ENCODE assay signal across 21 mouse cellular contexts in the genomic region with DNA sequence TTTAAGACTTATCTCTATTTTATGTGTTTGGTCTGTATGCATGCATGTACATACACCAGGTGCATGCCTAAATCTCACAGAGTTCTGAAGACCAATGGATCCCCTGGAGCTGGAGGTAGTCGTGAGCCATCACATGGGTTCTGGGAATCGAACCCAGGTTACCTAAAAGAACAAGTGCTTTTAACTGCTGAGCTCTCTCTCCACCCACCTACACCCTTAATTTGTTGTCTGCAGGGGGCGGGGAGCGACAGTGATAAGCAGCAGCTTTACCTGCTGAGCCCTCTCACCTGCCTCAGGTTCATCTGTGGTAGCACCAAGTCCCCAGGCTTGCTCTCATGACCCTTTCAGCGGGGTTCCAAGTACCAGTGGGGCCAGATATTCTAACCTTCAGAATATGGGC. TPM values are rescaled to one million over a fixed set of nuclear protein-coding genes. Genes with fewer than 3 reads are reported as not detected.
DNase-seq lines count a peak whose midpoint lies in the region; TF ChIP-seq lines count a peak whose summit lies in the region.
"Had no signal": no experiment of that assay in that cellular context is flagged by ENCODE, and none has a peak within 500 bp of the region (broad histone marks: within the 10 kb centered on the region; RNA-seq: fewer than 3 reads in every experiment).

No protein-coding gene starts in this region.

- H3K4me3 ChIP-seq in heart, embryonic 10.5 days, result no peak overlapping the region
- no peak overlapping the region for H3K4me3 ChIP-seq in heart, adult 2 months
- H3K4me3 ChIP-seq: embryonic facial prominence, embryonic 13.5 days; embryonic facial prominence, embryonic 15.5 days; erythroblast, embryonic 14.5 days; forebrain, embryonic 10.5 days; forebrain, embryonic 12.5 days had no signal

- peak; percentile 47 for DNase-seq in heart, embryonic 10.5 days (ENCODE audit: low spot score)
- no peak for DNase-seq in heart, adult 2 months
- peak; percentile 26 for DNase-seq in testis, postnatal 10 days (ENCODE audit: low spot score)
- DNase-seq in testis, postnatal 14 days (ENCODE audit: low spot score), result no peak
- no peak for DNase-seq in layer of hippocampus, postnatal 25 days (ENCODE audit: extremely low spot score in 1 of 2, low spot score in 1 of 2)
- DNase-seq: adrenal gland, adult 2 months; adrenal gland, postnatal 10 days; adrenal gland, postnatal 25 days; cerebellum, adult 11 months; cerebellum, adult 18-20 months; cerebellum, adult 8-10 months; cerebellum, adult 9-11 months; cerebellum, postnatal 14 days; cerebellum, postnatal 36 days; embryo, embryonic 11 days had no signal

- no peaks in the 10 kb centered on the region for H3K4me1 ChIP-seq in heart, embryonic 10.5 days
- no peaks in the 10 kb centered on the region for H3K4me1 ChIP-seq in heart, adult 2 months (ENCODE audit: control insufficient read depth, insufficient read depth, low read length)
- H3K4me1 ChIP-seq: embryonic facial prominence, embryonic 13.5 days; embryonic facial prominence, embryonic 15.5 days; forebrain, embryonic 10.5 days; forebrain, embryonic 12.5 days had no signal

- H3K27me3 ChIP-seq in heart, embryonic 10.5 days (ENCODE audit: insufficient read depth, poor library complexity, severe bottlenecking), result no peaks in the 10 kb centered on the region
- no peaks in the 10 kb centered on the region for H3K27me3 ChIP-seq in heart, adult 2 months (ENCODE audit: control insufficient read depth, insufficient read depth, low read length)
- H3K27me3 ChIP-seq: embryonic facial prominence, embryonic 13.5 days; embryonic facial prominence, embryonic 15.5 days; forebrain, embryonic 12.5 days had no signal

- intact Hi-C loops in heart, adult 2 months (cut with DNase I), result no loop called here

- TF ChIP-seq POLR2A in heart, adult 2 months (IDR thresholded peaks at IDR 0.05; ENCODE audit: insufficient read depth, low read depth, low read length), result no peak

- WGBS in heart, embryonic 10.5 days, result 83% methylated on average over 5 of the region's 5 CpGs
- WGBS in heart, adult 2 months, result 94% methylated on average over 5 of the region's 5 CpGs

- H3K9me3 ChIP-seq in heart, embryonic 10.5 days, result no peaks in the 10 kb centered on the region

- no peak overlapping the region for H3K9ac ChIP-seq in heart, adult 2 months (ENCODE audit: low read depth, low read length)
- H3K9ac ChIP-seq: embryonic facial prominence, embryonic 13.5 days; embryonic facial prominence, embryonic 15.5 days; forebrain, embryonic 12.5 days had no signal

- no peak for TF ChIP-seq CTCF in heart, adult 2 months (IDR thresholded peaks at IDR 0.05)

- TF ChIP-seq EP300 in heart, adult 2 months (IDR thresholded peaks at IDR 0.05; ENCODE audit: insufficient read depth, low read depth, low read length), result no peak

- peaks cover 5% of the 10 kb centered on the region for H3K79me2 ChIP-seq in heart, adult 2 months (replicated peaks; ENCODE audit: control insufficient read depth, insufficient read depth, low read length)

- peaks cover 34% of the 10 kb centered on the region for H3K36me3 ChIP-seq in heart, embryonic 10.5 days
- H3K36me3 ChIP-seq in heart, adult 2 months (ENCODE audit: control insufficient read depth, insufficient read depth, low read length), result peaks cover 2% of the 10 kb centered on the region; the same call in 1 of the 2 replicates

- no peak overlapping the region for H3K27ac ChIP-seq in heart, embryonic 10.5 days
- H3K27ac ChIP-seq in heart, adult 2 months, result no peak overlapping the region
- H3K27ac ChIP-seq: embryonic facial prominence, embryonic 13.5 days; embryonic facial prominence, embryonic 15.5 days; forebrain, embryonic 10.5 days; forebrain, embryonic 12.5 days had no signal

RNA-seq across cellular contexts. Expression of a gene that starts 11.0 kb away (rescaled TPM):
- 16.2 and 19.5 TPM in 2 replicates for polyA plus RNA-seq in heart, embryonic 10.5 days (2016; fragmentation: Nextera tagmentation; extraction: Ambion mirVana)
- 1 to 10 TPM; 5.5 to 8.0 TPM for total RNA-seq in heart, adult 2 months (2021)
- polyA plus RNA-seq in heart, adult 2 months (2012; rRNA removed), result 4.4 and 6.1 TPM in 2 replicates
- total RNA-seq in layer of hippocampus, postnatal 25 days (2021), result 10 to 100 TPM; 15.4 to 21.8 TPM

RNA-seq across cellular contexts. Expression of a gene that starts 47.6 kb away (rescaled TPM):
- polyA plus RNA-seq in heart, embryonic 10.5 days (2016; fragmentation: Nextera tagmentation; extraction: Ambion mirVana), result not detected in 2 replicates
- 1 to 10 TPM; 1.2 to 1.4 TPM for total RNA-seq in heart, adult 2 months (2021)
- polyA plus RNA-seq in heart, adult 2 months (2012; rRNA removed), result 1.7 and 5.2 TPM in 2 replicates
- total RNA-seq in layer of hippocampus, postnatal 25 days (2021), result not detected
- polyA plus RNA-seq: C2C12 had no signal

RNA-seq across cellular contexts. Expression of a gene that starts 53.4 kb away (rescaled TPM):
- 29.4 and 31.3 TPM in 2 replicates for polyA plus RNA-seq in heart, embryonic 10.5 days (2016; fragmentation: Nextera tagmentation; extraction: Ambion mirVana)
- total RNA-seq in heart, adult 2 months (2021), result 10 to 100 TPM; 19.8 to 24.4 TPM
- polyA plus RNA-seq in heart, adult 2 months (2012; rRNA removed), result 4.7 and 10.9 TPM in 2 replicates
- total RNA-seq in layer of hippocampus, postnatal 25 days (2021), result 10 to 100 TPM; 25.6 to 30.8 TPM

RNA-seq across cellular contexts. Expression of a gene that starts 53.4 kb away (rescaled TPM):
- polyA plus RNA-seq in heart, embryonic 10.5 days (2016; fragmentation: Nextera tagmentation; extraction: Ambion mirVana), result 2.5 and 3.6 TPM in 2 replicates
- 1 to 10 TPM; 3.1 to 3.5 TPM for total RNA-seq in heart, adult 2 months (2021)
- 0.55 and 1.5 TPM in 2 replicates for polyA plus RNA-seq in heart, adult 2 months (2012; rRNA removed)
- 10 to 100 TPM; 13.4 to 13.9 TPM for total RNA-seq in layer of hippocampus, postnatal 25 days (2021)
- polyA plus RNA-seq: erythroblast, embryonic 14.5 days had no signal

Comparison
In these comparisons a context has a peak if more than half of its experiments do, and no peak if none do; other contexts are left out.
1. DNase-seq: peak in heart, embryonic 10.5 days (single experiment) and testis, postnatal 10 days (single experiment); none in heart, adult 2 months (0 of 2), testis, postnatal 14 days (single experiment) and layer of hippocampus, postnatal 25 days (0 of 2).